Mouse (Mus musculus) MEL-GATA-1-ER (cell line): Measurements from ENCODE around the gene Lhfpl1.
"Not testable (repeated sequence)": the region's sequence is repeated elsewhere in the genome, so short reads cannot be mapped to it uniquely, and the experiment has no call there.

Experiments used
- DNase-seq: peaks from one replicate; pipeline ENCODE4 v3.0.0-alpha.2; 2012; ENCODE audit warnings: low read depth; ENCODE audit errors: extremely low read depth

Lhfpl1 gene

DNA sequence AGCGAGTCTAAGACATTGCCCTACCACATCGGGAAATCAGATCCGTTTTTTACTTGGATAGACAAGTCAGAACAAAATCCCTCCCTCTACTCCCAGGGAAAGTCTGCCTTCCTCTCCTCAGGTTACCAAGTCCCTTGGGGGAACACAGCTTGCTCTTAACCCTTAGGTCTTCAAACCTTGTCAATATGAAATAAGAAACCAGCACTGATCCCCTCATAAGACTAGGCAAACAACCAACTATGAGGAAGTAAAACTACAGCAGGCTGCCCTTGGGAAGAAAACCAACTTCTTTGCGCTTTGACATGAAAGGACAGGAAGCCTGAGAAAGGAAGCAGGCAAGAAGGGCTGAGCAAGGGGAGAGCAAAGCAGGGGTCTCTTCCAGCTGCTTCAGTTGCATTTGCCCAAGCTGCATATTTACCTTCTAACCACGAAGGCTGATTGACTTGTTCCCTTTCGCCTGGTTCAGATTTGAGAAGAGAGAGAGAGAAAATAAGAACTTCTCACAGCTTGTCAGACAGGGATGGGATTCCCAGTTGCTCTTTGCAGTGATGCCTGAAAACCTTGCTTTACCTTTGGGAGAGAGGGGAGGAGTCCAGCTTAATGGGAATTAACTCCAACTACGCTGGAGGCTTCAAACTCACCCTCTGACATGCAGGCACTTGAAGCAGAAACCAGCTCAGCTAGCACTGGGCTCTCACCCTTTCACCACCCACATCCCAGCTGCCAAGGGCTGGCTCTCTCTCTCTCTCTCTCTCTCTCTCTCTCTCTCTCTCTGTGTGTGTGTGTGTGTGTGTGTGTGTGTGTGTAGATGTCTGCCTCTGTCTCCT is at the start of gene Lhfpl1:
TSS of gene Lhfpl1 (minus strand) at position 713 of the 827 bp plus-strand sequence.
- DNase-seq, result no peak

DNA sequence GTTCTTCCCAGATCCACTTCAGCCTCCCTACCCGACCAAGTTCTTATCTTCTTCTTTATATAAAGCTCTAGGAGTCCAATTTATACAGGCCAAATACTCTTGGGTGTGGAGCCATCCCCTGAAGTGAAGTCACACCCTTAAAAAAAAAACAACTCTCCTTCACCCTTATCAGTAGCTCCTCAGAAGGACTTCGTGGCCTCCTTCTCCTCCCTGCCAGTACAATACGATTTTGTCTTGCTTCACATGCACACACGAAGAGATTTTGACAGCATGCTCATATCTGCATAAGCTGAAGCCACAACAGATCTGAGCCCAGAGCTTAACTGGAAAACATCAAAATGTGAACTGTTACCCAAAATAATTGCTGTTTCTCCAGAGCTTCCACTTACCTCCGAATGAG is 22.9 kb upstream of the Lhfpl1 start:
- DNase-seq, result peak; percentile 25

DNA sequence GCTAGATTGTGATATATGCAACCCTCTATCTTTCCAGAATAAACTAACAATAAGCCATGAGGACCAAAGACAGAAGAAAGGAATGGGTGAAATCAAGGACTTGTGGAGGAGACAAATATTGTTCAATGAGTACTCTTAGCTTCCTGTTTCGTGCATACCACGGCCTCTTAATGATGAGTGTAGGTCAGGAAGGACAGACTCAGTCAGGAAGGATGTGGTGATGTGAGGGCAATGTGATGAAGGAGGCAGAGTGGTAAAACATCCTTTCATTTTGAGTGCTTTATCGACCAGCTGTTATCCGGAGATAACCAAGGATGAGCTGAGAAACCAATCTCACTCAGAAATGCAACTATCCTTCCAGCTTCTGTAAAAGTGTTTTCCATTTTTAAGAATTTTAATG is 13.6 kb upstream of the Lhfpl1 start:
- DNase-seq, result no peak

DNA sequence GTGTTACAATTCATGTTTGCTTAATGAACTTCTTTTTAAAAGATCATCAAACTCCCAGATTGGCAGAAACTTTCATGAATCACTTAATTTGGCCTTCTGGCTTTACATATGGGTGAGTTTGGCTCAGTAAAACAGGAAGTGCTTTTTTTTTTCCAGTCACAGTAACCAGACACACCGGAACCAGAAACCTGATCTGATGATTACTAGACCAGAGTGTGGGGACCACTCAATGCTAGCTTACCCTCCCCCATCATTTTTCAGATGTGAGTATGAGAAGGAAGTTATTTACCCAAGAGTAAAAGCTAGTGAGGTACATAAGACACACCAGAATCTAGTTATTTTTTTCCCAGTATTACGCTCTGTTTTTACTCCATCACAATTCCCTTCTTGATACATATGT is 6.5 kb downstream of the Lhfpl1 start:
- DNase-seq, result no peak

DNA sequence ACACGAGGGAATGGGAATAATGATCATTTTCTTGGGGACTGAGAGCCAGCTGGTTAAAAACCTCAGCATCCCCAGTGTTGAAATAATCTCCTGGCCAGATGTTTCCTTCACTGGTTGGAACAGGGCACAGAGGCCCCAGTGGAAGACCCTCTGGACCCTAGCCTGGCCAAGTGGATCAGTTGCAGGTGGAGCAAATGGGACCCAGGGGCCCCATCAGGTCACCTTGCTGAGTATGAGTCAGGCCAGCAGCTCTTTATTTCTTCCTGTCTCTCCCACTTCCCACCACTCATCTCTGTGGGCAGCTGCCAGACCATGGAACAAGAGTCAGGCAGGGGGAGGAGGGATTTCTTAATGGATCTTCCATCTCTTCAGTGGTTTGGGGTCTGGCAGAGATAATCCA is 12.7 kb downstream of the Lhfpl1 start:
- DNase-seq, result no peak

DNA sequence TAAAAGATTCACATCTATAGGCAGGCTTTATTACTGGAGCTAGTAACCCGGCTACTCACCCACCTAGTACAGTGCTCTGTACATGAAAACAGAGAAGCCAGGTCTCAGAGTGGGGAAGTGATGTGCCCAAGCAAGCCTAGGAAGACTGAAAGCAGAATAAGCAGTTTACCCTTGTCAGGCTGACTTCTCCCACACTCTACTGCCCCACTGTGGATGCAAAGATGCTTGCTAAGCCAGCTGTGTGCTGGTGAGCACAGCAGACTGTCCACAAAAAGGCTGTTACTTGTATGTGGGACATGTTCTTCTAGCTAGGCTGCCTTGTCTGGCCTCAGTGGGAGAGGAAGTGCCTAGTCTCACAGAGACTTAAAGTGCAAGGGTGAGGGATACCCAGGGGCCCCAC is 40.3 kb downstream of the Lhfpl1 start:
- peak; percentile 0 for DNase-seq

DNA sequence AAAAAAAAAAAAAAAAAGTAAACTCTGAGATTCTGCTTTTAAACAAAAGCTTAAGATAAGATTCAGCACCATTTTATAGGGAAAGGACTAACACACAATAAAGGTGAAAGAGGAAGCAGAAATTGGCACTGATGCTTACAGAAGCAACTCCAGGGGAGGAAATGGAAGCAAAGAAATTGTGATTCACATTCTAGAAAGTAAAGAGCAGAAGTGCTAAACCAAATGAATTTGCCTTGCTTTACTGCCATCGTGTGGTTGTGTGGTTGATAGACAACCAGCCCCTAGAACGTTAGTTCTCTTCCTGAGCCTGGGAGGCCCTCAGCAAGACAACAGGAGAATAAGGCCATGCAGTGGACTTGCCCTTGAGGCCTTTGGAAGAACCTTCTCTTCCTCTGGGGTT is 41.7 kb downstream of the Lhfpl1 start:
- DNase-seq, result peak; percentile 44

DNA sequence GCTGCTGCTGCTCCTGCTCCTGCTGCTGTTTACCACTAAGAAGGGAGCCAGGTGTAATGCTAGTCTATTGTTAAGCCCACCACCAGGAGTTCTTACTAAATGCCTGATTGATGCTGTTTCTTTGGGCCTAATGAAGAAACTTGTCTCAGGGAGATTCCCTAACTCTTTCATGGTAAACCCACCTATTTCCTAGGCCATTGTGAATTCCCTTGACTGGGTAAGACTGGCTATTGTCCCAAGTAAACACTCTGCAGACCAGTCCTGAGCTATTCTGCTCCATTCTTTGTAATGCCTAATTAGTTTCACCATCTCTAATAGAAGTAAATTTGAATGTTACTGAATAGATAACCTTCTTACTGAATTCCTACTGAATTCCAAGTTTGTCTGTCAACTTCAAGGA is 48.7 kb downstream of the Lhfpl1 start:
- not testable (repeated sequence) for DNase-seq

DNA sequence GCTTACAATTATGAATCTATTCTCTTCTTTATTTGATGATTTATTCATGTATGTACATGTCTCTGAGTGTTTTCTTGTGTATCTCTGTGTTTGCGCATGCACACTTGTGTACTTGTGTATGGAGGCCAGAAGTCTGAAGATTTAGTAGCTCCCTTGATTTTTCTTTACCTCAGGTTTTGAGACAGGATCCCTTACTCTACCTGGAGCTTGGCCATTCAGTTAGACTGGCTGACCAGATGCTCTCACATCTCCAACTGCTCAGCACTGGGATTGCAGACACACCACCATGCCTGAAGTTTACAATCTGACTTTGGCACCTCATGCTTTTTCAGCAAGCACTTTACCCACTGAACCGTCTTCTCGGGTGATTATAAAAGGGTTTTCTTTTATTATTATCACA is 76.7 kb downstream of the Lhfpl1 start:
- no peak for DNase-seq

DNA sequence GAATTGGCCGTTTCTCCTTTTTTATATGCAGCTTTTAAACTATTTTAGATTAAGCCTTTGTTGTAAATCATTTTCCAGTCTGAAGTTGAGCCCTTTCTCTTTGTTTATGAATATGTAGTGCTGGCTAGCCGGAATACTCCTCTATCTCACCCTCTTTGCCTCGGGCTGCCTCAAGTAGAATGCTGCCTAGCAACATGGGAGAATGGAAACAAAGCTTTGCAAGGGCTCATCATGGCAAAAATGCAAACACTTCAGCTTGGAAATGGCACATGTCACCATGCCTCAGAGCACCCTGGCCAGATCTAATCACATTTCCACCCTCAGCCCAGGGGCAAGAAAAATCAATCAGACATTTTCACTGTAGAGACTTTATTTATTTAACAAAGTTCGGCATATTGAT is 77.1 kb downstream of the Lhfpl1 start:
- no peak for DNase-seq

DNA sequence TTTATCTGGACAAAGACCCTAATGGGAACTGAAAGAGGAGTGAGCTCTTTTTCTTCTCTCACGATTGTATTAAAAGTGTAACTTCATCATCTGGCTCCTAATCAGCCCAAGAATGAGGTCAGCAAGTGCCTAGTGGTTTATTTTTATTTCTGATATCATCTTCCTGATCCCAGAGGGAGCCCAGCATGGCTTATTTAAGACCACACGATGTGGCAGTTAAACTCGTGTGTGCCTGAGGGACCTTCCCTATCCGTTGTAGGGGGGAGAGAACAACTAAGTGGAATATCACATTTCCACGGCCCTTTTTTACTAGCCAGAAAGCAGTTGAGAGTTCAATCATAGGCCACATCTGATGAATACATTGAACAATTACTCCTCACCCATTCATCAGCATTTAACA is 87.1 kb downstream of the Lhfpl1 start:
- DNase-seq, result no peak
